8 mouse cellular contexts compared by ENCODE assay signal in genomic region chr9:67012470-67012869, GRCm38 (mm10). TPM values are rescaled to one million over a fixed set of nuclear protein-coding genes. Genes with fewer than 3 reads are reported as not detected.
DNase-seq lines count a peak whose midpoint lies in the region; ATAC-seq and TF ChIP-seq lines count a peak whose summit lies in the region.
"Had no signal": no experiment of that assay in that cellular context is flagged by ENCODE, and none has a peak within 500 bp of the region (broad histone marks: within the 10 kb centered on the region; RNA-seq: fewer than 3 reads in every experiment).

No protein-coding gene starts in this region.

- 42% methylated on average over 3 of the region's 3 CpGs for WGBS in neural tube, embryonic 13.5 days
- WGBS in neural tube, embryonic 15.5 days: 51% methylated on average over 3 of the region's 3 CpGs
- 24% methylated on average over 3 of the region's 3 CpGs for WGBS in limb, embryonic 14.5 days
- WGBS in forebrain, embryonic 13.5 days: 51% methylated on average over 3 of the region's 3 CpGs

- peaks cover 6% of the 10 kb centered on the region; the same call in 1 of the 2 replicates for H3K4me1 ChIP-seq in neural tube, embryonic 13.5 days (replicated peaks)
- peaks cover 7% of the 10 kb centered on the region; the same call in 1 of the 2 replicates for H3K4me1 ChIP-seq in neural tube, embryonic 15.5 days
- peaks cover 27% of the 10 kb centered on the region for H3K4me1 ChIP-seq in limb, embryonic 14.5 days (ENCODE audit: control insufficient read depth, insufficient read depth, low read length)
- no peaks in the 10 kb centered on the region for H3K4me1 ChIP-seq in forebrain, embryonic 13.5 days

- no peaks in the 10 kb centered on the region for H3K36me3 ChIP-seq in neural tube, embryonic 13.5 days
- H3K36me3 ChIP-seq in neural tube, embryonic 15.5 days: no peaks in the 10 kb centered on the region
- no peaks in the 10 kb centered on the region for H3K36me3 ChIP-seq in limb, embryonic 14.5 days (ENCODE audit: control insufficient read depth, insufficient read depth, low read length)
- no peaks in the 10 kb centered on the region for H3K36me3 ChIP-seq in forebrain, embryonic 13.5 days (ENCODE audit: poor library complexity, severe bottlenecking)

- TF ChIP-seq POLR2A in limb, embryonic 14.5 days (IDR thresholded peaks at IDR 0.05; ENCODE audit: borderline replicate concordance, extremely low read depth, insufficient read depth, insufficient read length): no peak

- H3K9ac ChIP-seq in neural tube, embryonic 13.5 days: 0 out of 2 replicates have a peak overlapping the region, but pooled peaks have one; percentile 2
- H3K9ac ChIP-seq in neural tube, embryonic 15.5 days (replicated peaks): no peak overlapping the region
- no peak overlapping the region for H3K9ac ChIP-seq in limb, embryonic 14.5 days (ENCODE audit: low read depth, low read length, severe bottlenecking)
- H3K9ac ChIP-seq in forebrain, embryonic 13.5 days: no peak overlapping the region

- intact Hi-C loops in gastrocnemius, postnatal 14 days (cut with DNase I; ENCODE audit: low total_unique reads): no loop called here

- H3K27ac ChIP-seq in neural tube, embryonic 13.5 days (replicated peaks): no peak overlapping the region
- H3K27ac ChIP-seq in neural tube, embryonic 15.5 days (replicated peaks): no peak overlapping the region
- peak overlapping the region; percentile 48 for H3K27ac ChIP-seq in limb, embryonic 14.5 days (replicated peaks; ENCODE audit: low read depth, low read length)
- H3K27ac ChIP-seq in forebrain, embryonic 13.5 days: no peak overlapping the region

- DNase-seq in gastrocnemius, postnatal 14 days: peak; percentile 92
- peak; percentile 91 for DNase-seq in limb, embryonic 14.5 days (ENCODE audit: low spot score)
- peak; percentile 46 for DNase-seq in testis, postnatal 14 days (ENCODE audit: low spot score)
- no peak for DNase-seq in right cerebral cortex, adult 2 months (ENCODE audit: low spot score in 2 of 2)
- DNase-seq: cerebellum, adult 8-10 months had no signal

- H3K4me3 ChIP-seq in neural tube, embryonic 13.5 days: no peak overlapping the region
- no peak overlapping the region for H3K4me3 ChIP-seq in neural tube, embryonic 15.5 days (replicated peaks)
- no peak overlapping the region for H3K4me3 ChIP-seq in limb, embryonic 14.5 days (replicated peaks; ENCODE audit: low read length)
- H3K4me3 ChIP-seq in forebrain, embryonic 13.5 days: no peak overlapping the region

- H3K27me3 ChIP-seq in neural tube, embryonic 13.5 days: no peaks in the 10 kb centered on the region
- H3K27me3 ChIP-seq in neural tube, embryonic 15.5 days (replicated peaks): no peaks in the 10 kb centered on the region
- no peaks in the 10 kb centered on the region for H3K27me3 ChIP-seq in limb, embryonic 14.5 days (ENCODE audit: control insufficient read depth, insufficient read depth, low read length)
- H3K27me3 ChIP-seq in forebrain, embryonic 13.5 days: no peaks in the 10 kb centered on the region

- no peak for ATAC-seq in neural tube, embryonic 13.5 days (ENCODE audit: low read depth)
- no peak for ATAC-seq in neural tube, embryonic 15.5 days (ENCODE audit: low FRiP score)
- peak; percentile 85 for ATAC-seq in limb, embryonic 14.5 days (ENCODE audit: low FRiP score, low read depth)
- no peak for ATAC-seq in forebrain, embryonic 13.5 days

- no peaks in the 10 kb centered on the region for H3K9me3 ChIP-seq in neural tube, embryonic 13.5 days
- H3K9me3 ChIP-seq in neural tube, embryonic 15.5 days (replicated peaks): no peaks in the 10 kb centered on the region
- H3K9me3 ChIP-seq in limb, embryonic 14.5 days (ENCODE audit: control insufficient read depth, low read length): no peaks in the 10 kb centered on the region
- no peaks in the 10 kb centered on the region for H3K9me3 ChIP-seq in forebrain, embryonic 13.5 days (replicated peaks)

- no peak overlapping the region for H3K4me2 ChIP-seq in neural tube, embryonic 13.5 days
- no peak overlapping the region for H3K4me2 ChIP-seq in neural tube, embryonic 15.5 days
- no peak overlapping the region for H3K4me2 ChIP-seq in limb, embryonic 14.5 days (replicated peaks; ENCODE audit: low read depth, low read length, severe bottlenecking)
- no peak overlapping the region for H3K4me2 ChIP-seq in forebrain, embryonic 13.5 days

RNA-seq across cellular contexts. Expression of gene Tpm1, which starts 36.7 kb away (rescaled TPM):
- 209 and 261 TPM in 2 replicates for polyA plus RNA-seq in neural tube, embryonic 13.5 days (2015; fragmentation: Nextera tagmentation; extraction: Ambion mirVana)
- 230 and 300 TPM in 2 replicates for polyA plus RNA-seq in neural tube, embryonic 15.5 days (2015; fragmentation: Nextera tagmentation; extraction: Ambion mirVana)
- over 10,000 TPM; 23,393 to 24,139 TPM for total RNA-seq in gastrocnemius, postnatal 14 days (2021)
- 420 and 643 TPM in 2 replicates for polyA plus RNA-seq in limb, embryonic 14.5 days (2012; rRNA removed)
- polyA plus RNA-seq in limb, embryonic 14.5 days (2014; fragmentation: Nextera tagmentation; extraction: Ambion mirVana): 724 and 728 TPM in 2 replicates
- 109 and 119 TPM in 2 replicates for polyA plus RNA-seq in forebrain, embryonic 13.5 days (2015; fragmentation: Nextera tagmentation; extraction: Ambion mirVana)

RNA-seq across cellular contexts. Expression of gene Lactb, which starts 37.2 kb away (rescaled TPM):
- polyA plus RNA-seq in neural tube, embryonic 13.5 days (2015; fragmentation: Nextera tagmentation; extraction: Ambion mirVana): 11.4 and 13.3 TPM in 2 replicates
- polyA plus RNA-seq in neural tube, embryonic 15.5 days (2015; fragmentation: Nextera tagmentation; extraction: Ambion mirVana): 12.4 and 12.7 TPM in 2 replicates
- total RNA-seq in gastrocnemius, postnatal 14 days (2021): 10 to 100 TPM; 21.3 to 21.6 TPM
- 8.8 and 10.1 TPM in 2 replicates for polyA plus RNA-seq in limb, embryonic 14.5 days (2012; rRNA removed)
- 10.6 and 10.9 TPM in 2 replicates for polyA plus RNA-seq in limb, embryonic 14.5 days (2014; fragmentation: Nextera tagmentation; extraction: Ambion mirVana)
- polyA plus RNA-seq in forebrain, embryonic 13.5 days (2015; fragmentation: Nextera tagmentation; extraction: Ambion mirVana): 8.1 and 8.5 TPM in 2 replicates

Comparison
In these comparisons a context has a peak if more than half of its experiments do, and no peak if none do; other contexts are left out.
1. DNase-seq: peak in gastrocnemius, postnatal 14 days (single experiment), limb, embryonic 14.5 days (single experiment) and testis, postnatal 14 days (single experiment); none in right cerebral cortex, adult 2 months (0 of 2).